Comparison of ENCODE assay signal across 8 mouse cellular contexts in genomic region chr2:164168571-164168946, GRCm38 (mm10). TPM values are rescaled to one million over a fixed set of nuclear protein-coding genes. Genes with fewer than 3 reads are reported as not detected.
A peak's percentile ranks its signal among the peaks of the same experiment; 100 is the strongest.
DNase-seq lines count a peak whose midpoint lies in the region; ATAC-seq and TF ChIP-seq lines count a peak whose summit lies in the region.

No protein-coding gene starts in this region.

- peak; percentile 43 to 56 for DNase-seq in left cerebral cortex, adult 2 months (ENCODE audit: extremely low spot score in 1 of 2, low spot score in 2 of 2)
- no peak for DNase-seq in left cerebral cortex, adult 11 months (ENCODE audit: low spot score)
- no peak for DNase-seq in brain, embryonic 14.5 days (ENCODE audit: low read depth)
- no peak for DNase-seq in hindbrain, embryonic 11.5 days (ENCODE audit: low spot score)
- no peak for DNase-seq in spleen, adult 18-20 months
- no peak for DNase-seq in thymus, adult 18-20 months

- ATAC-seq in hindbrain, embryonic 11.5 days (ENCODE audit: low FRiP score): no peak
- ATAC-seq in liver, embryonic 16.5 days (ENCODE audit: low read depth): no peak

- H3K4me1 ChIP-seq in hindbrain, embryonic 11.5 days (replicated peaks; ENCODE audit: control insufficient read depth, insufficient read depth, low read length): peaks cover 12% of the 10 kb centered on the region
- H3K4me1 ChIP-seq in liver, embryonic 16.5 days (ENCODE audit: control insufficient read depth, low read depth, low read length): no peaks in the 10 kb centered on the region; the same call in 1 of the 2 replicates
- peaks cover 23% of the 10 kb centered on the region for H3K4me1 ChIP-seq in testis, adult 2 months (ENCODE audit: control insufficient read depth, insufficient read depth, low read length)

- intact Hi-C loops in left cerebral cortex, adult 2 months (cut with DNase I): no loop called here

- H3K4me3 ChIP-seq in left cerebral cortex, adult 2 months: peak overlapping the region; percentile 39
- H3K4me3 ChIP-seq in hindbrain, embryonic 11.5 days (ENCODE audit: low read depth, low read length): peak overlapping the region; percentile 22
- H3K4me3 ChIP-seq in liver, embryonic 16.5 days (ENCODE audit: low read depth, low read length): peak overlapping the region; percentile 6; the same call in 1 of the 2 replicates
- peak overlapping the region; percentile 87 for H3K4me3 ChIP-seq in testis, adult 2 months (ENCODE audit: control insufficient read depth, low read depth, low read length)

- no peaks in the 10 kb centered on the region for H3K9me3 ChIP-seq in hindbrain, embryonic 11.5 days (ENCODE audit: control insufficient read depth, low read length)
- H3K9me3 ChIP-seq in liver, embryonic 16.5 days (replicated peaks; ENCODE audit: control insufficient read depth, low read length): no peaks in the 10 kb centered on the region

- TF ChIP-seq POLR2A in brain, embryonic 14.5 days (IDR thresholded peaks at IDR 0.05; ENCODE audit: borderline replicate concordance, extremely low read depth, insufficient read depth, insufficient read length, poor library complexity, severe bottlenecking): no peak
- TF ChIP-seq POLR2A in testis, adult 2 months (IDR thresholded peaks at IDR 0.05; ENCODE audit: control insufficient read depth, low read depth, low read length): 0 out of 2 replicates have a peak, but pooled peaks have one; percentile 32

- peaks cover 57% of the 10 kb centered on the region for H3K27me3 ChIP-seq in hindbrain, embryonic 11.5 days (ENCODE audit: control insufficient read depth, insufficient read depth, low read length)
- H3K27me3 ChIP-seq in liver, embryonic 16.5 days (ENCODE audit: control insufficient read depth, insufficient read depth, low read depth, low read length): peaks cover 61% of the 10 kb centered on the region
- no peaks in the 10 kb centered on the region for H3K27me3 ChIP-seq in testis, adult 2 months (ENCODE audit: control insufficient read depth, insufficient read depth, low read length)

- H3K4me2 ChIP-seq in hindbrain, embryonic 11.5 days (replicated peaks; ENCODE audit: low read depth, low read length): peak overlapping the region; percentile 45
- H3K4me2 ChIP-seq in liver, embryonic 16.5 days (ENCODE audit: low read depth, low read length): peak overlapping the region; percentile 31; the same call in 1 of the 2 replicates

- H3K27ac ChIP-seq in left cerebral cortex, adult 2 months: no peak overlapping the region
- no peak overlapping the region for H3K27ac ChIP-seq in hindbrain, embryonic 11.5 days (ENCODE audit: low read depth, low read length)
- H3K27ac ChIP-seq in liver, embryonic 16.5 days (ENCODE audit: low read length): no peak overlapping the region
- H3K27ac ChIP-seq in testis, adult 2 months (ENCODE audit: control insufficient read depth, insufficient read depth, low read depth, low read length): peak overlapping the region; percentile 37; the same call in 1 of the 2 replicates

- peak; percentile 33 for TF ChIP-seq CTCF in left cerebral cortex, adult 2 months (IDR thresholded peaks at IDR 0.05)
- TF ChIP-seq CTCF in brain, embryonic 14.5 days (IDR thresholded peaks at IDR 0.05; ENCODE audit: borderline replicate concordance, extremely low read depth, insufficient read depth, insufficient read length): peak; percentile 24; the same call in 1 of the 2 replicates
- no peak for TF ChIP-seq CTCF in testis, adult 2 months (IDR thresholded peaks at IDR 0.05; ENCODE audit: control insufficient read depth, insufficient read depth, insufficient replicate concordance, low read depth, low read length)

- 13% methylated on average over 41 of the region's 42 CpGs for WGBS in hindbrain, embryonic 11.5 days
- WGBS in liver, embryonic 16.5 days (ENCODE audit: insufficient replicate concordance): 10% methylated on average over 42 of the region's 42 CpGs

- no peaks in the 10 kb centered on the region for H3K36me3 ChIP-seq in hindbrain, embryonic 11.5 days (ENCODE audit: control insufficient read depth, insufficient read depth, low read length)
- no peaks in the 10 kb centered on the region for H3K36me3 ChIP-seq in liver, embryonic 16.5 days (ENCODE audit: control insufficient read depth, insufficient read depth)
- no peaks in the 10 kb centered on the region for H3K36me3 ChIP-seq in testis, adult 2 months (ENCODE audit: control insufficient read depth, insufficient read depth, low read length)

- no peak overlapping the region for H3K9ac ChIP-seq in hindbrain, embryonic 11.5 days (ENCODE audit: low read depth, low read length)
- H3K9ac ChIP-seq in liver, embryonic 16.5 days (ENCODE audit: low read depth, low read length): no peak overlapping the region

RNA-seq across cellular contexts. Expression of gene Kcns1, which starts 2.4 kb away (rescaled TPM):
- 10 to 100 TPM; 20.3 to 20.7 TPM for total RNA-seq in left cerebral cortex, adult 2 months (2021)
- 0.83 and 1.5 TPM in 2 replicates for polyA plus RNA-seq in brain, embryonic 14.5 days (2012; rRNA removed)
- 0.28 TPM in 1 of 2 replicates, not detected in the other for polyA plus RNA-seq in hindbrain, embryonic 11.5 days (2014; fragmentation: Nextera tagmentation; extraction: Ambion mirVana)
- polyA plus RNA-seq in liver, embryonic 16.5 days (2015; fragmentation: Nextera tagmentation; extraction: Ambion mirVana): not detected in 2 replicates
- 0.67 and 1.1 TPM in 2 replicates for polyA plus RNA-seq in testis, adult 2 months (2012; rRNA removed)

RNA-seq across cellular contexts. Expression of gene Wfdc5, which starts 14.0 kb away (rescaled TPM):
- not detected for total RNA-seq in left cerebral cortex, adult 2 months (2021)
- polyA plus RNA-seq in brain, embryonic 14.5 days (2012; rRNA removed): not detected in 2 replicates
- not detected in 2 replicates for polyA plus RNA-seq in hindbrain, embryonic 11.5 days (2014; fragmentation: Nextera tagmentation; extraction: Ambion mirVana)
- polyA plus RNA-seq in liver, embryonic 16.5 days (2015; fragmentation: Nextera tagmentation; extraction: Ambion mirVana): not detected in 2 replicates
- not detected in 2 replicates for polyA plus RNA-seq in testis, adult 2 months (2012; rRNA removed)

RNA-seq across cellular contexts. Expression of gene Wfdc12, which starts 21.8 kb away (rescaled TPM):
- total RNA-seq in left cerebral cortex, adult 2 months (2021): not detected
- not detected in 2 replicates for polyA plus RNA-seq in brain, embryonic 14.5 days (2012; rRNA removed)
- polyA plus RNA-seq in hindbrain, embryonic 11.5 days (2014; fragmentation: Nextera tagmentation; extraction: Ambion mirVana): not detected in 2 replicates
- not detected in 2 replicates for polyA plus RNA-seq in liver, embryonic 16.5 days (2015; fragmentation: Nextera tagmentation; extraction: Ambion mirVana)
- polyA plus RNA-seq in testis, adult 2 months (2012; rRNA removed): 0.15 TPM in 1 of 2 replicates, not detected in the other

RNA-seq across cellular contexts. Expression of gene Wfdc15a, which starts 31.4 kb away (rescaled TPM):
- total RNA-seq in left cerebral cortex, adult 2 months (2021): not detected
- polyA plus RNA-seq in brain, embryonic 14.5 days (2012; rRNA removed): not detected in 2 replicates
- not detected in 2 replicates for polyA plus RNA-seq in hindbrain, embryonic 11.5 days (2014; fragmentation: Nextera tagmentation; extraction: Ambion mirVana)
- not detected in 2 replicates for polyA plus RNA-seq in liver, embryonic 16.5 days (2015; fragmentation: Nextera tagmentation; extraction: Ambion mirVana)
- 325 and 331 TPM in 2 replicates for polyA plus RNA-seq in testis, adult 2 months (2012; rRNA removed)

RNA-seq across cellular contexts. Expression of gene Wfdc15b, which starts 52.9 kb away (rescaled TPM):
- not detected for total RNA-seq in left cerebral cortex, adult 2 months (2021)
- polyA plus RNA-seq in brain, embryonic 14.5 days (2012; rRNA removed): not detected in 2 replicates
- polyA plus RNA-seq in hindbrain, embryonic 11.5 days (2014; fragmentation: Nextera tagmentation; extraction: Ambion mirVana): not detected in 2 replicates
- 0.45 TPM in 1 of 2 replicates, not detected in the other for polyA plus RNA-seq in liver, embryonic 16.5 days (2015; fragmentation: Nextera tagmentation; extraction: Ambion mirVana)
- polyA plus RNA-seq in testis, adult 2 months (2012; rRNA removed): 119 TPM in 1 of 2 replicates, not detected in the other

Comparison
In these comparisons a context has a peak if more than half of its experiments do, and no peak if none do; other contexts are left out.
1. DNase-seq: peak in left cerebral cortex, adult 2 months (2 of 2); none in left cerebral cortex, adult 11 months (single experiment), brain, embryonic 14.5 days (single experiment), hindbrain, embryonic 11.5 days (single experiment), spleen, adult 18-20 months (0 of 2) and thymus, adult 18-20 months (0 of 2).
2. H3K4me3 ChIP-seq: peak in every context shown above with its lines; median percentile 87 in testis, adult 2 months; 39 in left cerebral cortex, adult 2 months; 22 in hindbrain, embryonic 11.5 days; 6 in liver, embryonic 16.5 days.